Mouse (Mus musculus) C2C12 (cell line): ENCODE measurements around the gene Slc10a3.

Experiments
- CTCF ChIP-seq: IDR thresholded peaks from one replicate; pipeline ENCODE4 v1.5.1; 2011; ENCODE audit not compliant: control insufficient read depth, insufficient read depth, insufficient read length
- MYOD1 ChIP-seq: IDR thresholded peaks from one replicate; pipeline ENCODE4 v1.6.1; 2011; ENCODE audit warnings: low read depth; ENCODE audit not compliant: control insufficient read depth, insufficient read length

DNA sequence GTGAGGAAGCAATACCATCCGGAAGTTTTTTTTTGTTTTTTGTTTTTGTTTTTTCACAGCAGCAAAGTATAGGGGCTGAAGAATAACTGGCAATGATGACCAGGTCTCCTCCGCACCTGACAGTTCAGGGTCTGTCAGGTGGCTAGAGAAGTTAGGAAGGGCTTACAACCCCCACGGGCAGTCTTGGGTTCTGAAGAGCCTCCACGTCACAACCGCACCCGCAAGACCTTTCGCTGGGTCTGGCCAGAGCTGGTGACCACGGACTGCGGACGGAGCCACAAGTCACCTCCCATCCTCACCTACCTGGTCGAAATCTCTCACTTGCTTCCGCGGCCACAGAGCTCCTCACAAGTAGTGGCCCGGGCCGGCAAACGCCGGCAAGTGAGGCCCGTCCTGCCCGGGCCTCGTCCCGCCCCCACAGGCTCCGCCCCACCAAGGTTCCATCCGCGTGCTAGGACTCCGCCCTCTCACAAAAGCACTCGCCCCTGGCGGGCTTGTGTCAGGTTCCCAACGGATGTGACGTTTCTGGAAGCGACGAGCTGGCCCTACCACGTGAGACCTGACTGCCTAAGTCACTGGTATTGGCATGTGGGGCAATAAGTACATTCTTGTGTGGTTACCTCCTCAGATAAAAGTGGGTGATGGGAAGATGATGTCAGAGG, at the start of gene Slc10a3, which contains the start of gene Ubl4a:
- TF ChIP-seq CTCF (no peak), MYOD1 (no peak)
